Mouse (Mus musculus): ENCODE measurements around the gene Otx1. TPM values are rescaled to one million over a fixed set of nuclear protein-coding genes. Genes with fewer than 3 reads are reported as not detected.

The Otx1 gene
- not detected for total RNA-seq (2021)
- long read RNA-seq, experiment 1 = 0 reads
- long read RNA-seq, experiment 2 = 0 reads

DNA sequence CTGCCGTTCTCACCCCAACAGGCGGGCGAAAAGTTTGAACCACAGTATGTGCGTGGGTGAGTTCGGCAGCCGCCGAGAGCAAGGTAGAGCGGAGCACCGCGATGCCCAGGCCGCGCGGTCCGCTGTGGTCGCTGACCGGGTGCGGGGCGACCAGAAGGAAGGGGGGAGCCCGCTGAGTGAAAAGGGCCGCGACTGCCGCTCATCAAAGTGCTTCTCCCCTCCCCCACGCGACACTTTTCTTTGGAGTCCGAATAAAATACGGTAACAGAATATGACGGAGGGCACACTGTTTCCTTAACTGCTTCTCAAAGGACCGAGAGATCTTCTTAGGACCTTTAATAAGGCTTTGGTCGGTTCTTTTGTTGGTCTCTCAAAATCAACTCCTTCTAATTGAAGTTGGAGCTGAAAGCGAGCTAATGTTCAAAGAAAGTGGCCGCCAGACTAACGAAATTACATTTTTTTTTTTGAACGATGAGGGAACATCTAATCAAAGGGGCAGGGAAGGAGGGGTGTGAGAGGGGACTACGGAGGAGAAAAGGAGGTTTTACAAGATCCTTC lies at the start of gene Otx1:
Otx1 (minus strand) TSS at position 115 of the 558 bp plus-strand sequence.
- DNase-seq (ENCODE audit: low spot score in 2 of 2) = peak in 1 of 2 experiments; percentile 26

DNA sequence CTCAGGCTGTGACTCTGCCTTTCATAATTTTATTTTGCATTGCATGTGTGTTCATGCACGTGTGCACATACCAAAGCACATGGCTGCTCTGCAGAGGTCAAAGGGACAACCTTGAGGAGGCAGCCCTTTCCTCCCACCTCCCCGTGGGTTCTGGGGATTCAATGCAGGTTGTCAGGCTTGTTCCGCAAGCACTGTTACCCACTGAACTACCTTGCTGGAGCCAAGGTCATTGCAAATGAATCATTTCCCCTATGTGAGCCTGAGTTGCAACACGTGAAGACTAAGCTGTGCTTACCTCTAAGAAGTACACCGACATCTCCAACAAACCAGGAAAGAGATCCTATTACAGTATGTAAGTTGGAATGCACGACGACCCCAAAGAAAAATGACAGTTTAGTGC lies 48.2 kb upstream of the Otx1 start:
- DNase-seq (ENCODE audit: low spot score in 2 of 2) = no peak

DNA sequence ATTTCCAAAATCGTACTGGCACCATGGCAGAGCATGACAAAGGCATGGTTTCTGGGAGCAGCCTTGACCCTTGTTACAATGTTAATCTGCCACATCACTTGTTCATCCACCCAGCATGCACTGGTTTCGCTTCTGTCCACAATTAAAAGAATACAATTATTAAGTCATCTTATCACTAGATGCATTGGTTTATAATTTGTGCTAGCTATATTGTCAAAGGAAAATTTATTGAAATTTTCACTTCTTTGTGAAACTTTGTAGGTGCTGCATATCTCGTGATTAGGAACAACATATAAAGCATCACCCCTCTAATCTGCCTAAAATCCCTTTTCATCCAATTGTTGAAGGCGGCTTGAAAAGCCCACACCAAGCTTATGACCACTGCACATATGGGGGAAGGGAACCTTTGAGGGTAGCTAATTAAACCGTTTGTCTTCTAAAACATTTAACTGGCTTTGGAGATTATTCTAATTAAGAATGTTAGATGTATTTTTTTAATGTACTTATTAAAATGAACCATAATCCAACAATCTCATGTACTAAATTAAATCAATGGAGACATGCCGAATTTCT lies 37.2 kb upstream of the Otx1 start:
- DNase-seq (ENCODE audit: low spot score in 2 of 2) = no peak

DNA sequence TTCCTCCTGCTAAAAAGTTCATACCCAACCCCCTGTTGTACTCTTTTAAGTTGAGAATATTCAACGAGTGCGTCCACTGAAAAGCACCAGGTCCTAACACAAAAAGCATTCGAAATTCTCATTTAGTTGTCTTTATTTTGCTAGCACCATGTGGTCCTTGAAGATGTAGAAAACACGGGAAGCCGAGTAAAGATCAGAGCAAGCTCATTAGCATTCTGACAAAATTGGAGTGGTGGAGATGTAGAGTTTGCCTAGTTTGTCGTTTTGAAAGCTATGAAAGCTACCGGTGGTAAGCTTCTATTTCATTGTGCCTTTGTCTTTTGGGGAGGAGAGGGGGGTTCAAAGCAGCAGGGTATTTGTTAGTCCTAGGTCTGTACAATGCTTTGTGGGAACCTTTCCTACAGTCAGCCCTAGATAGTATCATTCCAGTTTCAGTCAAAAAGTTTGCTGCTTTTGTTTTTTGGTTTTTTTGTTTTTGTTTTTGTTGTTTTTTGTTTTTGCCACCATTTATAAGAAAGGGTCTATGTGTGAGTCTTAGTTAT lies 31.9 kb upstream of the Otx1 start:
- DNase-seq (ENCODE audit: low spot score in 2 of 2) = no peak

DNA sequence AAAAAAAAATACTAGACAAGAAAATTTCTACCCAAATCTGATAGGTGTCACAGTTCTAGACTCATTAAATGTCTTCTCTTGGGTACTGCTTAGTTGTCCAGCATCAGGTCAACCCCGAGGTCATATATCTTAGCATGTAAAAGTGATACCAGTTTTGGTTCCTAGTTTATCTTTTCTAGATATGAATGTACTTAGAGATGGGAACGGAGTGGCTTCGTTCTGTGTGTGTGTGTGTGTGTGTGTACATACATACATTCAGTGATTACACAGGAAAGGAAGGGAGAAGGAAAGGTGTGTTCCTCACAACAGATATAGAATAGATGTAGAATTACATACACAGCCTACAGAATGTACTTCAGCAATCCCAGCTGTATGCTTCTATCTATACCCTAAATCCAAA lies 30.9 kb upstream of the Otx1 start:
- DNase-seq (ENCODE audit: low spot score in 2 of 2) = no peak

DNA sequence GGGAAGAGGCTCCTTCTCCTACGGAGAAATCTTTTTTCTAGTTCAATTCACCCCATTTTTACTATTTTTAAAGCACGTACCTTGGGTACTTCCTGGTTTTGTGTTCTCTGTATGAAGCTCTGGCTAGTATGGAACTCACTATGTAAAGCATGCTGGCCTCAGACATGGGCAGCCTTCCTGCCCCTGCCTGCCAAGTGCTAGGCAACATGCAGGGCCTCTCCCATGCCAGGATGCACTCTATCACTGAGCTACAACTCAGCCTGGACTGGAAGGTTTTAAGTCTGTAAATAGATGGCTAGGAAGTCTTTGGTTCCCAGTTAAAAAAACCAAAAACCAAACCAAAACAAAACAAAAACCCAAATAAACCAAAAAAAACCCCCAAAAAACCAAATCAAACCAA lies 17.9 kb upstream of the Otx1 start:
- no peak for DNase-seq (ENCODE audit: low spot score in 2 of 2)

DNA sequence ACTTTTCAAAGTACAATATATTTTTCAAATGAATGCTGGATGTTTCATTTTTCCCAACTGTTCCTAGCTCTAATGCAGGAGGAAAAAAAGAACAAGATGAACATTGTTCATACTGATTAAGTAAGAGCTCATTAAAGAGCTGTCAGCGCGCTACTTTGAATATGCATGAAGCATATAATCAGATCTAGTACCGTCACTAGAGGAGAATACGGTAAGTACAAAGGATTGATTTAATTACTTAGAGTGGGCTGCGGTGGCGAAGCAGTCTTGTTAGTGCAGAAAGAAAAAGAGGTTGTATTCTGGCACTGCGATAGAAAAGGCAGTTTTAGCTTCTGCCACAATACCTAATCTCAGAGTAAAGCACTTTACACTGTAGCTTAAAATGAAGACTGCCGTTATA lies 14.7 kb upstream of the Otx1 start:
- no peak for DNase-seq (ENCODE audit: low spot score in 2 of 2)

DNA sequence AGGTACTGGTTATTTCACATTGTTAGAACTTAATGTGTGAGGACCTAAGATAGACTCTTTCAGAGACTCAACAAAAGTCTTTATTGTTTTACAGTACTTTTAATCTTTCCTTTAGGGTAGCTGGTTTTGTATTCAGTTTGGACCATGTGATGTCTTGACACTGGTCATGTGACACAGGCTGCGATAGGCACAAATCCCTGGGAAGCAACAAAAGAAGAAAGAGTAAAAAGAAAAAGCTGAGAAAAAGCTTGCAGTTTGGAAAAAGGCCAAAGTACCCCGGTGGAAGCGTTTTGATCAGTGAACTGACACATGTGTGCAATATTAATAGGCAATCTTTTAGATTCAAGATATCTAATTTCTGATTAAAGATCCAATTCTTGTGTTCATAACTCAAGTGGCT lies 13.6 kb upstream of the Otx1 start:
- DNase-seq (ENCODE audit: low spot score in 2 of 2) = no peak

DNA sequence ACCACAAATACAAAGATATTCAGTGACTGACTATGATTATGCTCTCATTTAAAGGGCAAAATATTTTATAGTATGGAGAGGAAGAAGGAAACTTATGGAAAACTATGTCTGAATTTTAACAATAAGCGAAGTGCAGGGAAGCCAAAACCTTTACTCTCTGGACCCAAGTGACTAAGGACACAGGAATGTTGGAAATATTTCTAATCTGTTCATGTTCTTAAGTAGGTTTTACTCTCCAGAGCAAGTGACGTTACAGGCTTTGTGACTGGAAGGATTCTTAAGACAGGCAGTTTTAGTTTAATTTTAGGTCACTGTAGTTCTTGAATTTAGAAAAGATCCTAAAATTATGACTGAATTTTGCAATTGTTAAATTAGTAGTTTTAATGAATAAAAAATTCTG lies 6.1 kb upstream of the Otx1 start:
- DNase-seq (ENCODE audit: low spot score in 2 of 2) = no peak

DNA sequence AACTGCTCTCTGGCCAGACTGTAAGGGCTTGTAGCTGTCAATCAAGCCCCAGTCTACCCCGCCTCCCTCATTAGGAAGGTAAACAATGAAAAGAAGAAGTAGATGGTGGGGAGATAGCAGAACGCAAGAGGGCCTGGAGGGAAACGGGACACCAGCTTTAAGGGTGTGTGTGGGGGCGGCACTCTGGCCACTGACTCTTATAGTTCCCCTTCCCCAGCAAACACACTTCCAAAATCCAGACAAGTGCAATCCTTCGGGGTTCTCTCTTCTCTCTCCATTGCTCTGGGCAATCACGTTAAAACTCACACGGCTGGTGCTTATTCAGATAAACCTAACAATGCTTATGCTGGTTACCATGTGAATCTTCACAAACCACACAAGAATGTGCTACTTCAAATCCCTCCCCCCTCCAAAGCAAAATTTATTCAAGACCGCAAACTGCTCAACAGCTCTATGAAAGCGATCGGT lies 5.5 kb upstream of the Otx1 start:
- DNase-seq (ENCODE audit: low spot score in 2 of 2) = no peak

DNA sequence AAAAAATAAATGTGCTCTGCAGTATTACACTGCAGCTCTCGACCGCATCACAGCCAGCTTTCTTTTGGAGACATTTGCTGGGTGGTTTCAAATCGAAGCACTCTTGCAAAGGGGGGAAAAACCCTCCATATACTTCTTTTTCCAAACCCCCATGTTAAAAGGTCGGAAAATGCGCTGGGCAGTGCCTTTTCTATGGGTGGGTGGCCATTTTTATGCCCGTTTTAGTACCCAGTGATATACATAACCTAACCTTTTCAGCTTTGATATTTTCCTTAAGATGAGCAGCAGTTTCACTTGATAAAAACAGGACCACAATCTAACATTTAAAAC lies 5.0 kb upstream of the Otx1 start:
- no peak for DNase-seq (ENCODE audit: low spot score in 2 of 2)

DNA sequence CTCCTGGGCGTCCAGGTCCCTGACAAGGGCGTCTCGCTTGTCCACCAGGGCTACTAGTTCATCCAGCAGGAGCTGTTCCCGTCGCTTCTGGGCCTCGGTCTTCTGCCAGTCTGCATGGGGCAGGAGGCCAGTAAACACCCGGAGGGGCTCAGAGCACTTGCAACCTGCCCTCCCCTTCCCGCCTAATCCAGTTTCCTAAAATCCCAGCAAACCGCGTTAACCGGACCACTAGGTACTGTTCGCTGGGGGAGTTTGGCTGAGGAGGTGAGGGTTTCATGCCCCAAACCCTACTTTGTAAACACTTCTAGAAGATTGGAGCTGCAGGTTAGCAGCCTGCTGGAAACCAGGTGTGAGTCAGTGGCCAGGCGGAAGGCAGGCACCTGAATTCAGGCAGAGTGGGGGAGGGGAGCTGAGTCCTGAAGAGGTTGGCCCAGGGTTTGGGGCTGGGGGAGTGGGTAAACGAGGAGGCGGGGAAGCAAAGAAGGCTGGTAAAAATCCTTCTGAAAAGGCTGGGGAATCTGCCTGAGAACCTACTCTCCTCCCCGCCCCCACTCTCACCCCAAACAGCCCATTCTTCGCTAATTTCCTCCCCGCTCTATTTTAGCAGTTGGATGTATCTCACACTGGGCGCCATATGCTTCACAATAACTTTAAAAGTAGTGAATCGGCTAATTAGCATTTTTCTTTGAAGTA lies 4.5 kb upstream of the Otx1 start:
- no peak for DNase-seq (ENCODE audit: low spot score in 2 of 2)

DNA sequence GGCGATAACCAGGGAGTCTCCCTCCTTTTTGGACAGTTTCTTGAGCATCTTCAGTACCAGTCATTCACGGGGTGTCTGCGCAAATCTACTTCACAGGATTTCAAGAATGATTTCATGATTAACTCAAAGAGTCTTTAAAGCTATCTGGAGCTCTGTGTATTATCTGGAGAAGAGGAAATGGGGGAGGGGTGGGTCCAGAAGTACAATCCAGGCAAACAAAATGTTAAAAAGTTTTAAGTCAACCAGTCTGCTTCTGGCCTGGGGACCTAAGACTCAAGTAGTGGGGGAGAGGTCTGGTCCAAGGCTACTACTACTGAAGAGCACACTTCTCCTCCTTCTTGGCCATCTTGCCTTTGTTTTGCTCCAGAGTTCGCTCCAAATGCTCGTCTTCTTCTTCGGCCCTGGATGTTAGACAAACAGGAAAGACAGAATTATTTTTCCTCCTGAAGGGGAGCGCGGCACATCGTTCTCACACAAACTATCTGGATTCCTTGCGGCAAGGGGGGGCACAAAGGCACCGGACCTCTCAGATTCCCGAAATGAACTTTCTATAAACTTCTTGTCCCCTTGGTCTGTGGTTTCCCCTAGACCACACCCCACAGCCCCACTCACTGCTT lies 3.9 kb upstream of the Otx1 start:
- DNase-seq (ENCODE audit: low spot score in 2 of 2) = no peak

DNA sequence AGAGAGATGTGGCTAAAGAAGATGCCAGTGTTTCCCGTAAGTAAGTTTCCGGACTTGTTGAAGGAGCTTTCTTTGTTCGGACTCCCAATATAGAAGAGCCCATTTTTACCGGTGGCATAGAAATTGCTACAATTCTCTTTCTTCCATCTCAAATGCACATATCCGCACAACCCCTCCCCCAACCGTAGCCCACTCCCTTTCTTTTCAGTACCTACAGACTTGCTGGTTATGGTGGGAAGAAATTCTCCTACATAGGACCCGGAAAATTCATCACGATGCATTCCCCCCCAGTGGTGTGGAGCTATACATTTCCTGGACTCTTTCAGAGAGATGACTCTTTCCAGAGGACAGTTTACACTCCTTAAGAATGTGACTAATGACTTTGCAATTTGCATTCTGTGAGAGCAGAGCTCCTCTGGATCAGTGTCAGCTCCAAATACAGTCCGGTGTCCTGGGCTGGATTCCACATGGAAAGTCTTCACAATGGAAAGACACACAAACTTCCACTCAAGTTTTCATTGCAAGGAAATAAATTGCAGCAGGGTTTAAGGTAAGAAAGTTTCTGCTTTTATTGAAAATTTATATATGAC lies 2.7 kb upstream of the Otx1 start:
- DNase-seq (ENCODE audit: low spot score in 2 of 2) = no peak

DNA sequence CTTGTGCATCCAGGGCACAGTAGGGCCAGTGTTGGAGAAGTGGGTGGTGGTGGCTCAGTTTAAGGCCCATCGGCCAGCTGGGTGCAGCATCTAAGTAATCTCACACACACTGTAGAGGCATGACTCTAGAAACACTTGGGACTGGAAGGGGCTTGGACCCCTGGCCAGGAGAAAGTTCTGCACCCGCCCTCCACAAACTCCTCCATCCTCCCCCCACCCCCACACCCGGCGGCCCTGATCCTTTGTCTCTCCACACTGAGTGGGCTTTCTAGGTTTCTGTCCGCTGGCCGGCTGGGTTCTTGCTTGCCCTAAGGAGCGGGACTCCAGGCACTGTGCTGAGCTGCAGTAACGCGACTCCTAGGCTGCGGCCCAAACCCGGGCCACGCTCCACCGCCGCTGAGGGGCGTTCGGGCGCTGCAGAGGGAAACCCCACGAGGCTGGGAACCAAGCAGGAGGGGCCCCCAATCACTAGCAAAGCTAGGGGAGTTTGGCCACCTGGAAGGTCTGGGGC lies 1.7 kb upstream of the Otx1 start:
- peak in 1 of 2 experiments; percentile 18 for DNase-seq (ENCODE audit: low spot score in 2 of 2)

DNA sequence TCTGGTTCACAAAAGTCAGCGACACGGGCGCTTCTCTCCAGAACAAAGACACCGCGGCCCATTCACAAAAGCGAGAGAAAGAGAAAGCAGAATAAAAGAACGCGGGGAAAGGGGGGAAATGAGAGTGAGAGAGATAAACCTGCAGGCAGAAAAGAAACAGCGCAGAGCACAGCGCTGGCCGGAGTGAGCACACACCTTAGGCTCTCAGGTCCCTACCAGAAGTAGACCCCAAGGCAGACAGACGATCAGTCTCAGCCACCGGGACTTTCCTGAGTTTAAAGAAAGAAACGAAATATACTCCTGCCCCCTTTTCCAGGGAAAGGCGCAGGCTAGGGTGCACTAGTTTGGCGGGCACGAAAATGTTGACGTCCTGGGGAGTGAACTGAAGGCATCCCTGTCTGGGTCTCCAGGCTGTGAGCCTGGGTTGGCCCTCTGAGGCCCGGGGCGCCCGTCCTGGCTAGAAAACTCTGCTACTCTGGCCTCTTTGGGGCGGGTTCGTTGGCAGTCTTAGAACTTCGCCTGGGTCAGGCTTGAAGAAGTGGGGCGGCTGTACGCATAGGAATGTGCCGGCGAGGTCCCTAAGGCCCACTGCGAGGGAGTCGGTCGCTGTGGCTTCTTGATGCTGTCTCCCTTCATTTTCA lies 764 bp upstream of the Otx1 start:
- peak in 1 of 2 experiments; percentile 22 for DNase-seq (ENCODE audit: low spot score in 2 of 2)

DNA sequence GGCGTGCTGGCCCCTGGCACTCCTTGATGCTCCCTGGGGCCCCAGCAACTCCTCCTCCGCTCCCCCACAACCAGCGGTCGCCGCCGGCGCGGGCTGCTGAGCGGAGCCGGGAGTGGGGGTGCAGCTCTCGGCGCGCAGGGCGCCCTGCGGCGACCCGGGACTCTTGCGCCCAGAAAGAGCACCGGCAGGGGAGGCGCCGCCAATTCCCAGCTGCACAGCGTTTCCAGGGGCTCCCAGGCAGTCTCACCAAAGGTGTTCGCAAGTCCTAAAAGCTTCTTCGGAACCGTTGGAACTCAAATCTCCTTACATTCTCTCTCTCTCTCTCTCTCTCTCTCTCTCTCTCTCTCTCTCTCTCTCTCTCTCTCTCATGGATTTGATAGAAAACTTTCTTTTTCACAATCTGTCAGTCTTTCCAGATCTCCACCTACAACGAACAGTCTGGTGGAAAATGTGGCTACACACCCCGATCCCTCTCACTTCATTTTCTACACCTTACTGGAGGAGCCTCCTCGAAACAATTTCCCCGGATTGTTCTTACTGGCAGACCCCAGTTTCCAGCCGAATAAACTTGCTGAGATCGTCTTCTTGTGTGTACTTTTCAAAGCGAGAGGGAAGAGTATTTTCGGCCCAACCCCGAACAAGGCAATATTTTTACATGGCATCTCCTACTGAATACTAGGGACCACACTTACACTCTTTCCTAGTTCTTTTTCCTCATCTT lies 475 bp downstream of the Otx1 start:
- DNase-seq (ENCODE audit: low spot score in 2 of 2) = peak in 1 of 2 experiments; percentile 57

DNA sequence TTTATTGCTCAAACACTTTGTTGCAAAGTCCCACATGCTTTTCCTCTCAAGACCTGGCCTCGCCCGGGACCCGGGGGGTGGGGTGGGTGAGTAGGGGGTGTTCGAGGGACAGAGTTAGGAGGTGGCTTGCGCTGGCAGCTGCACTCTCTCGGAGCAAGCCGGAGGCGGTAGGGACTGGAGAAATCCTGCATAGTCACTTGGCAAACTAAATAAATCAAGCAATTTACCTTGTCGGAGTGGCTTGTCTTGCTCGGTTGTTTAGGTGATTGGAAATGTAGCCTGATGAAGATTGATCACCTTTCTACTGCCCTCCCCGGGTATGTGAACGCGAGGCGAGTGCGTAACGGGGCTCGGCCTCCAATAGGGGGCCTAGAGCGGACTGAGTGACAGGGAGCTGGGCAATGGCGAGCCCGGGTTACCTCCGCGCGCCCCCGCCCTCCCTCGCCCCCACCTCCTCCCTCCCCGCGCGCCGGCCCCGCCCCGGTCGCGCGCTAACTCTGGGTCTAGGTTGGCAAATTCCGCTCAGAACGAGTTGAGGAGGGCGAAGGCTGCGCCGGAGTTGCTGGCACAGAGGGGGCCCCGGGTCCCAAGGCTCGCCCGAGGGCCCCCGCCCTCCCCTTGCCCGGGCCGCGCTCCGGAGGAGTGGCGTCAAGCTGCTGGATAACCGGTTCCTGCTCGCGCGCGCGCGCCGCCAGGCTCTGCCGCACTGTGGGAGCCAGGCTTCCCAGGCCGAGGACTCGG lies 1.2 kb downstream of the Otx1 start:
- DNase-seq (ENCODE audit: low spot score in 2 of 2) = peak in 1 of 2 experiments; percentile 23

DNA sequence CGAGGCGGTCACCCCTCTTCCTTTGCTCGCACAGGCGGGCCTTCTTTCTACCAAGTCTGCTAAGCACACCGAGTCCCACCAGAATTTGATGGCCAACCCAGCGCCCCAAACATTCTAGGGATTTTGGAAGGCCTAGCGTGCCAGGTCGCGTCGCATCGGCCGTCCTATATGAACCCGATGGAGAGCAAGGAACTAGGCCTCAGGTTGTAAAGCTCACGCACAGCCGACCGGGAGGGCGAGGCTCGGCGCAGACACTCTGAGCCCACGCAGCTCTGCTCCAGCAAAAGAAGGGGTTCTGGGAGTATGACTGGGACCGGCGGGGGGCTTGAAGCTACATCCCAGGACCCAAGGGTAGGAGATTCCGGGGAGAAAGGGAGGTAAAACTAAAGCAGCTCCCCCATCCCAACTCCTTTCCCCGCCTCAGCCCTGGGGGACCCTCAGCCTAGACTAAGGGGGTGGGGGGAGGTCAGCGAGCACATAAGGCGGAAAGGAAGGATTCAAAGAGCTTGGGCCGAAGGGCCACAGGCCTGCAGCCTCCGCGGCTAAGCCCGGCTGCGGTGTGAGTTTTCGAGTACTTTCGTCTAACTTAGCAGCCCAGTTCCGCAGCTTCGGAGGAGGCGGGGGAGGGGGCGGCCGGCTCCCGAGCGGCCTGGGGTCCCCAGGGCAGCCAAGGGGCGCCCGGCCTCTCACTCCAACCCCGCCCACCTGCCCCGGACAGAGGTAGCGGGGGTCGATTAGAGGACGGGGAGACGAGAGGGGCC lies 2.2 kb downstream of the Otx1 start:
- DNase-seq (ENCODE audit: low spot score in 2 of 2) = peak in 1 of 2 experiments; percentile 21
